Mouse (Mus musculus) midbrain, embryonic 14.5 days (tissue): ENCODE measurements around the gene Dmpk. TPM values are rescaled to one million over a fixed set of nuclear protein-coding genes. Genes with fewer than 3 reads are reported as not detected.

Experiments
- ATAC-seq: fragments of 200-750 bp; cut with Nextera tagmentation; 2 replicates; pipeline ENCODE4 v1.8.0; 2017; ENCODE audit warnings: moderate number of reproducible peaks, moderate library complexity; ENCODE audit not compliant: low FRiP score, low TSS enrichment
- DNase-seq: peaks from one replicate; pipeline ENCODE4 v3.0.0-alpha.2; 2015
- H3K27ac ChIP-seq: fragments of 300-500 bp; sonication (generic); replicated peaks from 2 replicates; pipeline ENCODE4 v1.5.1; 2014; ENCODE audit warnings: mild to moderate bottlenecking, low read depth, low read length, moderate library complexity
- H3K27me3 ChIP-seq: fragments of 300-500 bp; sonication (generic); 2 replicates; pipeline ENCODE4 v1.6.1; 2014; ENCODE audit warnings: low read length, control low read depth, mixed read lengths; ENCODE audit not compliant: control insufficient read depth, insufficient read depth
- H3K36me3 ChIP-seq: fragments of 300-500 bp; sonication (generic); 2 replicates; pipeline ENCODE4 v1.6.1; 2014; ENCODE audit warnings: low read length, control low read depth; ENCODE audit not compliant: control insufficient read depth, insufficient read depth
- H3K4me1 ChIP-seq: fragments of 300-500 bp; sonication (generic); 2 replicates; pipeline ENCODE4 v1.6.1; 2014; ENCODE audit warnings: mild to moderate bottlenecking, antibody characterized with exemption, low read length, control low read depth; ENCODE audit not compliant: control insufficient read depth, insufficient read depth
- H3K4me2 ChIP-seq: fragments of 300-500 bp; sonication (generic); 2 replicates; pipeline ENCODE4 v1.6.1; 2014; ENCODE audit warnings: mild to moderate bottlenecking, low read length, moderate library complexity
- H3K4me3 ChIP-seq: fragments of 300-500 bp; sonication (generic); replicated peaks from 2 replicates; pipeline ENCODE4 v1.5.1; 2014; ENCODE audit warnings: low read depth, low read length
- H3K9ac ChIP-seq: fragments of 300-500 bp; sonication (generic); replicated peaks from 2 replicates; pipeline ENCODE4 v1.6.1; 2014; ENCODE audit warnings: mild to moderate bottlenecking, low read length, moderate library complexity
- H3K9me3 ChIP-seq: fragments of 300-500 bp; sonication (generic); 2 replicates; pipeline ENCODE4 v1.6.1; 2016; ENCODE audit warnings: low read length, control low read depth, mixed read lengths; ENCODE audit not compliant: control insufficient read depth
- WGBS: fragments of 180-500 bp; shearing (Covaris S2); extraction: QIAGEN DNeasy Blood & Tissue Kit; methylation state at CpG from one replicate; pipeline ENCODE4 v1.1.7; 2014; 5-methylcytosine and 5-hydroxymethylcytosine counted together
- polyA plus RNA-seq: library from polyadenylated mRNA; unstranded; fragments of >200 nt; fragmentation: Nextera tagmentation; extraction: Ambion mirVana; gene quantifications from 2 replicates; pipeline ENCODE4 v1.2.1, GENCODE M21; 2014

Dmpk gene
- 9.8 and 13.2 TPM in 2 replicates for polyA plus RNA-seq

DNA sequence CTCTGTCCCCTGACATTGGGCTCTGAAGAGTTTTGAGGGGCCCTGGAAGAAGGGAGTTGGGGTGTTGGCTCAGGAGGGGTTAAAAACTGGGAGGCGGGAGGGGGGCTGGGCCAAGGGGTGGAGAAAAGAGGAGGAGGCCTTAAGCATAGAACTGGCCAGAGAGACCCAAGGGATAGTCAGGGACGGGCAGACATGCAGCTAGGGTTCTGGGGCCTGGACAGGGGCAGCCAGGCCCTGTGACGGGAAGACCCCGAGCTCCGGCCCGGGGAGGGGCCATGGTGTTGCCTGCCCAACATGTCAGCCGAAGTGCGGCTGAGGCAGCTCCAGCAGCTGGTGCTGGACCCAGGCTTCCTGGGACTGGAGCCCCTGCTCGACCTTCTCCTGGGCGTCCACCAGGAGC is at the start of gene Dmpk:
Gene Dmpk (plus strand): TSS at position 149 of the 400 bp plus-strand sequence.
- no peak within 1 kb of the TSS for H3K4me3 ChIP-seq
- H3K36me3 ChIP-seq, result peaks cover 75% of the 10 kb centered on the region
- DNase-seq (peak; percentile 8), ATAC-seq (no peak)
- 49% methylated on average over 10 of the region's 10 CpGs for WGBS
- no peaks in the 10 kb centered on the region for H3K9me3 ChIP-seq
- H3K9ac ChIP-seq, result no peak within 1 kb of the TSS
- no peaks in the 10 kb centered on the region for H3K27me3 ChIP-seq
- H3K4me1 ChIP-seq, result no peaks in the 10 kb centered on the region
- H3K27ac ChIP-seq, result no peak within 1 kb of the TSS
- no peak within 1 kb of the TSS for H3K4me2 ChIP-seq

DNA sequence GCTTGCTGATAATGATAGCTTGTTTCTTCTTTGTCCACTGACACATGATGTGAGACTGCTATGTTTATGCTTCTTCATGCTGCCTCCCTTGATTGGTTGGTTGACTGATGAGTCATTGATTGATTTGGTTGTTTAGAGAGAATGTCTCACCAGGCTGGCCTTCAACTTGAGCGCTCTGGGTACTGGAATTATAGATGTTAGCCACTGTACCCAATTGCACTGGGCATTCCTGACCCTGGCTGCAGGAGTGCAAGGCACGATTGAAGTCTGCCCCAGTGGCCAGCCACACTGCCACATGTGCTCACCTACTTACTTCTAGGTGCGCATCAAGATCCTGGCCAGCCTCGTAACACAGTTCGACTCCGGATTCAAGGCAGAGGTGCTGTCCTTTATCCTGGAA is 39.0 kb upstream of the Dmpk start:
- DNase-seq (no peak), ATAC-seq (no peak)
- WGBS, result 98% methylated on average over 6 of the region's 6 CpGs
- Histone ChIP-seq H3K4me1 (no peaks in the 10 kb centered on the region), H3K27me3 (no peaks in the 10 kb centered on the region), H3K9ac (no peak overlapping the region), H3K4me3 (no peak overlapping the region), H3K9me3 (no peaks in the 10 kb centered on the region), H3K27ac (no peak overlapping the region), H3K36me3 (peaks cover 98% of the 10 kb centered on the region), H3K4me2 (no peak overlapping the region)

DNA sequence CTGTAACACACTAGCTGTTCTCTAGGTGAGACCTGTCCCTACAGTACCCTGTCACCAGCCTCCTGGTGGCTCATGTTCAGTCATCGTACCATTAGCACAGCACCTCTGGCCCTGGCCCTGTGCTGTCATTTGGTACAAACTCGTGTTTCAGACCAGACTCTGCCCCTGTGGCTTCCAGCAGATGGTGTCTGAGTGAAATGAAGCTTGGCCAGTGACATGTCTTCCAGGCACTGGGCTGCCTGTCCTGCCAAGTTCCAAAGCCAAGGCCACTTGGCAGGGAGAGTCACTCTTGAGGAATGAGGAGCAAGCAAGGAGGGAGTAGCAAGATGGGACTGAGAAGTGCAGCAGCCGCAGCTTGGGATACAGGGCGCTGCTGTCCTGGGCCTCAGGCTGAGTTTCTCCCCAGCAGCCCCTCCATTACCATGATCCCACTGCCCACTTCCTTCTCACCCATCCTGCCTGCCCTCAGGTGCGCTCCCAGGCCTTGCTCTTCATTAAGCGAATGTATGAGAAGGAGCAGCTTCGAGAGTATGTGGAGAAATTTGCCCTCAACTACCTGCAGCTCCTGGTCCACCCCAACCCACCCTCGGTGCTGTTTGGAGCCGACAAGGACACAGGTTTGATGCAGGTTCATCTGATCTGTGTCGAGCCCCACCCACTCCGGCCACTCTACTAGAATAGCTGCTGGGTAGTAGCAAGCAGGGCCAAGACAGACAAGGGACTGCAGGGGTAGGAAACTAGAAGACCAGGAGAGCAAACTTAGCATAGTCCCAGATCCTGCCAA is 37.2 kb upstream of the Dmpk start:
- H3K4me2 ChIP-seq, result no peak overlapping the region
- no peak overlapping the region for H3K9ac ChIP-seq
- H3K27ac ChIP-seq, result no peak overlapping the region
- DNase-seq, result no peak
- peaks cover 98% of the 10 kb centered on the region for H3K36me3 ChIP-seq
- H3K27me3 ChIP-seq, result no peaks in the 10 kb centered on the region
- ATAC-seq, result no peak
- H3K9me3 ChIP-seq, result no peaks in the 10 kb centered on the region
- H3K4me1 ChIP-seq, result no peaks in the 10 kb centered on the region
- no peak overlapping the region for H3K4me3 ChIP-seq
- WGBS, result 90% methylated on average over 11 of the region's 11 CpGs

- Histone ChIP-seq H3K4me2 (no peak overlapping the region), H3K9ac (no peak overlapping the region), H3K9me3 (no peaks in the 10 kb centered on the region), H3K27me3 (no peaks in the 10 kb centered on the region), H3K4me3 (no peak overlapping the region), H3K27ac (no peak overlapping the region), H3K36me3 (peaks cover 96% of the 10 kb centered on the region), H3K4me1 (no peaks in the 10 kb centered on the region)
- DNase-seq (no peak), ATAC-seq (no peak)
- WGBS, result 91% methylated on average over 14 of the region's 14 CpGs
Observed at GRCm38 (mm10) chr7:19048006-19048527, 35.6 kb upstream of the Dmpk start.

DNA sequence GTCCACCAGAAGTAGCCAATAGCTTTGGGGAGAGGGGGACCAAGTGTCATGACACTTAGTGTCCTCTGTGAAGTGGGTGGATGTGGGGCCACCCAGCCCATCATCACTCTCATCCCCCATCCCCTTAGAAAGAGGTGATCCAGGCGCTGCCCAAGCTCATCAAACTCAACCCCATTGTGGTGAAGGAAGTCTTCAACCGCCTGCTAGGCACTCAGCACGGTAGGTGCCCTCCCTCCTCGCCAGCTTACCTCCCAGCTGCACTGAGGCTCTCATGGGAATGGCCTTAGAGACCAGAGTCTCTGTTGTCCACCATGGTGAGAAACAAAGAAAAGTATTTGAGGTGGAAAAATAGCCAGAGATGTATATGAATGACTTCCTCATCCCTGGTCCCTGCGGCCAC is 34.4 kb upstream of the Dmpk start:
- no peak for DNase-seq

DNA sequence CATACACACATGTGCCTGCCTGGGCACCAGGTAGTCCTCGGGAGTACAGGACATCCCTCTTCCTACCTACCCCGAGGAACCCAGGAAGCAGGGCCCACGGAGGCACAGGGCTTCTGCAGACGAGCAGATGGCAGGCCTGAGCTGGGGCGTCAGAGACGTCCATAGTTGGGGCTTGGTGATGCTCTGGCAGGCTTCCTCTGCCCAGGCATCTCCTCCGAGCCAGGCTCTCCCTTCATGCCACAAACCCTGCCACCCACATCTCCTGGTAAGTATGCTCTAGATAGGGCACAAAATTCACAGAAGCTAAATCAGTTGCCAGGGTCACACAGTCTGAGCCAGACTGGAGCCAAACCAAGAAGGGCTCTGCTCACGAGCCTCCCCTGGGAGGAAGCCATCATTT is 33.5 kb upstream of the Dmpk start:
- Histone ChIP-seq H3K4me2 (no peak overlapping the region), H3K9me3 (no peaks in the 10 kb centered on the region), H3K27me3 (no peaks in the 10 kb centered on the region), H3K9ac (no peak overlapping the region; the same call in 1 of the 2 replicates), H3K27ac (no peak overlapping the region), H3K4me1 (0 out of 2 replicates have a peak, but pooled peaks cover 2% of the 10 kb centered on the region), H3K36me3 (peaks cover 77% of the 10 kb centered on the region), H3K4me3 (no peak overlapping the region)
- ATAC-seq, result no peak
- no peak for DNase-seq
- WGBS, result 93% methylated on average over 8 of the region's 8 CpGs

More for the DNA sequence above, 34.4 kb upstream of the Dmpk start:
- H3K4me2 ChIP-seq, result no peak overlapping the region
- H3K27me3 ChIP-seq, result no peaks in the 10 kb centered on the region
- no peak for ATAC-seq
- peaks cover 86% of the 10 kb centered on the region for H3K36me3 ChIP-seq
- WGBS, result 91% methylated on average over 5 of the region's 5 CpGs
- H3K27ac ChIP-seq, result no peak overlapping the region
- no peak overlapping the region for H3K9ac ChIP-seq
- no peaks in the 10 kb centered on the region for H3K9me3 ChIP-seq
- H3K4me3 ChIP-seq, result no peak overlapping the region
- H3K4me1 ChIP-seq, result no peaks in the 10 kb centered on the region

- Histone ChIP-seq H3K4me3 (no peak overlapping the region), H3K36me3 (peaks cover 67% of the 10 kb centered on the region)
- no peak for ATAC-seq
Observed at GRCm38 (mm10) chr7:19051161-19051560, 32.5 kb upstream of the Dmpk start.

DNA sequence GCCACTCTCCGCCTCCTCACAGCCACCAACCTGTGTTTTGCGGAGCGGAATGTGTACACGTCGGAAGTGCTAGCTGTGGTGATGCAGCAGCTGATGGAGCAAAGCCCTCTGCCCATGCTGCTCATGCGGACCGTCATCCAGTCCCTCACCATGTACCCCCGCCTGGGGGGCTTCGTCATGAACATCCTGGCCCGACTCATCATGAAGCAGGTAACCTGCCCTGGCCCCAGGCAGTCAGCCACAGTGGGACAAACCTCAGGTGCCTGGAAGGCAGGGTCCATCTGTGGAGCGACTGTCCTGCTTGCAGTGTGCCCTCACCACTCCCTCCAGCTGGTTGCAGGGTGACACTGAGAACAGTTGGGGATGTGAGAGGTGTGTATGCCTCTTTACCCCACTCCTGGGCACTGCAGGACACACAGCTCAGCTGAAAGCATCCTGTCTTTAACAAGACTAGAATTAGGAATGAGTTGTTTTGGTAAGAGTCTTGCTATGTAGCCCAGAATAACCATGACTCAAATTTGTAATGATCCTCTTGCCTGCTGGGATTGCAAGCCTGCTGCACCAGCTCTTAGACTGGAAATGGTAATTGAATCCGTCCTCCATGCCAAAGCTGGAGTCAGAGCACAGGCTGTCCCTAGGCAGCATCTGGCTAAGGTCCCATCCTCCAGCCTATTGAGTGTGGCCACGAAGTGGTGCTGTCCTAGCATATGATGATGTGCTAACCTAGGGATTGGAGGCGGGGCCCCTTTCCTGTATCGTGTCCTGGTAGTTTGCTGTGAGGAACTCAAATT is 31.1 kb upstream of the Dmpk start:
- H3K27ac ChIP-seq, result 0 out of 2 replicates have a peak overlapping the region, but pooled peaks have one; percentile 13
- no peak for ATAC-seq
- no peak overlapping the region for H3K4me2 ChIP-seq
- peaks cover 53% of the 10 kb centered on the region for H3K36me3 ChIP-seq
- H3K27me3 ChIP-seq, result no peaks in the 10 kb centered on the region
- H3K4me1 ChIP-seq, result 0 out of 2 replicates have a peak, but pooled peaks cover 2% of the 10 kb centered on the region
- DNase-seq, result no peak
- no peak overlapping the region for H3K4me3 ChIP-seq
- whole genome bisulfite sequencing, result 89% methylated on average over 15 of the region's 15 CpGs
- no peak overlapping the region for H3K9ac ChIP-seq
- H3K9me3 ChIP-seq, result no peaks in the 10 kb centered on the region

More at GRCm38 (mm10) chr7:19051161-19051560, 32.5 kb upstream of the Dmpk start:
- H3K9me3 ChIP-seq, result no peaks in the 10 kb centered on the region
- no peak overlapping the region for H3K4me2 ChIP-seq
- no peak for DNase-seq
- WGBS, result 73% methylated on average over 4 of the region's 4 CpGs
- H3K27ac ChIP-seq, result no peak overlapping the region
- H3K4me1 ChIP-seq, result 0 out of 2 replicates have a peak, but pooled peaks cover 2% of the 10 kb centered on the region
- no peak overlapping the region for H3K9ac ChIP-seq
- H3K27me3 ChIP-seq, result no peaks in the 10 kb centered on the region
